Mouse (Mus musculus) hindbrain, embryonic 10.5 days (tissue): ENCODE measurements at regions not wholly inside any gene's neighbourhood (a gene's known extent, or its start where the extent isn't known, plus 50 kb on each side); places are given as distances from the start of the nearest gene placed in this dataset.

Experiments used
- DNase-seq: peaks from one replicate; pipeline ENCODE4 v3.0.0-alpha.2; 2017; ENCODE audit warnings: low spot score
- H3K27ac ChIP-seq: fragments of 300-500 bp; sonication (generic); 2 replicates; pipeline ENCODE4 v1.5.1; 2016; ENCODE audit warnings: mild to moderate bottlenecking, moderate library complexity
- H3K27me3 ChIP-seq: fragments of 300-500 bp; sonication (generic); 2 replicates; pipeline ENCODE4 v1.6.1; 2016; ENCODE audit warnings: mild to moderate bottlenecking; ENCODE audit not compliant: poor library complexity, insufficient read depth, severe bottlenecking
- H3K36me3 ChIP-seq: fragments of 300-500 bp; sonication (generic); 2 replicates; pipeline ENCODE4 v1.6.1; 2016; ENCODE audit warnings: mild to moderate bottlenecking, moderate library complexity
- H3K4me1 ChIP-seq: fragments of 300-500 bp; sonication (generic); replicated peaks from 2 replicates; pipeline ENCODE4 v1.6.1; 2016; ENCODE audit warnings: mild to moderate bottlenecking
- H3K4me3 ChIP-seq: fragments of 300-500 bp; sonication (generic); 2 replicates; pipeline ENCODE4 v1.5.1; 2016; ENCODE audit warnings: mild to moderate bottlenecking, moderate library complexity
- H3K9me3 ChIP-seq: fragments of 300-500 bp; sonication (generic); 2 replicates; pipeline ENCODE4 v1.6.1; 2016; ENCODE audit warnings: mild to moderate bottlenecking, moderate library complexity
- WGBS: fragments of 180-500 bp; shearing (Covaris S2); methylation state at CpG from one replicate; pipeline ENCODE4 v1.1.7; 2016; 5-methylcytosine and 5-hydroxymethylcytosine counted together

GRCm38 (mm10) chr2:166386817-166387216, 231.4 kb upstream of the Sulf2 start:
- DNase-seq, result no peak
- Histone ChIP-seq H3K27ac (0 out of 2 replicates have a peak overlapping the region, but pooled peaks have one; percentile 73), H3K4me3 (no peak overlapping the region), H3K36me3 (no peaks in the 10 kb centered on the region), H3K4me1 (peaks cover 96% of the 10 kb centered on the region), H3K9me3 (no peaks in the 10 kb centered on the region), H3K27me3 (0 out of 2 replicates have a peak, but pooled peaks cover 7% of the 10 kb centered on the region)
- WGBS, result 72% methylated on average over 5 of the region's 5 CpGs

- peak overlapping the region; percentile 73 for H3K27ac ChIP-seq
- H3K4me1 ChIP-seq, result peaks cover 81% of the 10 kb centered on the region
- no peaks in the 10 kb centered on the region for H3K9me3 ChIP-seq
- H3K4me3 ChIP-seq, result no peak overlapping the region
- H3K36me3 ChIP-seq, result no peaks in the 10 kb centered on the region
- DNase-seq, result no peak
- 42% methylated on average over 6 of the region's 6 CpGs for WGBS
- H3K27me3 ChIP-seq, result peaks cover 4% of the 10 kb centered on the region; the same call in 1 of the 2 replicates
Observed at GRCm38 (mm10) chr2:166384583-166384982, 229.1 kb upstream of the Sulf2 start.

- H3K9me3 ChIP-seq, result no peaks in the 10 kb centered on the region
- peaks cover 10% of the 10 kb centered on the region; the same call in 1 of the 2 replicates for H3K27me3 ChIP-seq
- WGBS, result 84% methylated on average over 5 of the region's 5 CpGs
- no peaks in the 10 kb centered on the region for H3K36me3 ChIP-seq
- peaks cover 78% of the 10 kb centered on the region for H3K4me1 ChIP-seq
- peak overlapping the region; percentile 73 for H3K27ac ChIP-seq
- H3K4me3 ChIP-seq, result no peak overlapping the region
- DNase-seq, result no peak
Observed at GRCm38 (mm10) chr2:166383356-166383755, 227.9 kb upstream of the Sulf2 start.

GRCm38 (mm10) chr2:166382180-166382579, 226.7 kb upstream of the Sulf2 start:
- H3K27me3 ChIP-seq, result peaks cover 10% of the 10 kb centered on the region; the same call in 1 of the 2 replicates
- 67% methylated on average over 7 of the region's 7 CpGs for WGBS
- no peaks in the 10 kb centered on the region for H3K9me3 ChIP-seq
- no peak overlapping the region for H3K4me3 ChIP-seq
- H3K27ac ChIP-seq, result peak overlapping the region; percentile 67; the same call in 1 of the 2 replicates
- no peaks in the 10 kb centered on the region for H3K36me3 ChIP-seq
- no peak for DNase-seq
- peaks cover 78% of the 10 kb centered on the region for H3K4me1 ChIP-seq

GRCm38 (mm10) chr2:166380854-166381253, 225.4 kb upstream of the Sulf2 start:
- peaks cover 15% of the 10 kb centered on the region; the same call in 1 of the 2 replicates for H3K27me3 ChIP-seq
- peak overlapping the region; percentile 26 for H3K27ac ChIP-seq
- H3K36me3 ChIP-seq, result no peaks in the 10 kb centered on the region
- no peaks in the 10 kb centered on the region for H3K9me3 ChIP-seq
- no peak for DNase-seq
- H3K4me3 ChIP-seq, result no peak overlapping the region
- peaks cover 72% of the 10 kb centered on the region for H3K4me1 ChIP-seq
- WGBS, result 89% methylated on average over 9 of the region's 9 CpGs

- H3K4me3 ChIP-seq, result no peak overlapping the region
- H3K27me3 ChIP-seq, result peaks cover 18% of the 10 kb centered on the region; the same call in 1 of the 2 replicates
- WGBS, result 62% methylated on average over 3 of the region's 3 CpGs
- peaks cover 47% of the 10 kb centered on the region for H3K4me1 ChIP-seq
- H3K9me3 ChIP-seq, result 0 out of 2 replicates have a peak, but pooled peaks cover 4% of the 10 kb centered on the region
- DNase-seq, result no peak
- H3K27ac ChIP-seq, result peak overlapping the region; percentile 56; the same call in 1 of the 2 replicates
- H3K36me3 ChIP-seq, result no peaks in the 10 kb centered on the region
Observed at GRCm38 (mm10) chr2:166378325-166378724, 222.9 kb upstream of the Sulf2 start.

- DNase-seq, result peak; percentile 47
- H3K4me1 ChIP-seq, result peaks cover 38% of the 10 kb centered on the region
- H3K27me3 ChIP-seq, result peaks cover 18% of the 10 kb centered on the region; the same call in 1 of the 2 replicates
- no peak overlapping the region for H3K4me3 ChIP-seq
- no peaks in the 10 kb centered on the region for H3K36me3 ChIP-seq
- WGBS, result 58% methylated on average over 3 of the region's 3 CpGs
- H3K27ac ChIP-seq, result peak overlapping the region; percentile 56
- H3K9me3 ChIP-seq, result 0 out of 2 replicates have a peak, but pooled peaks cover 4% of the 10 kb centered on the region
Observed at GRCm38 (mm10) chr2:166377329-166377728, 221.9 kb upstream of the Sulf2 start.

- WGBS, result 88% methylated on average over 12 of the region's 12 CpGs
Observed at GRCm38 (mm10) chr2:166375639-166376038, 220.2 kb upstream of the Sulf2 start.

GRCm38 (mm10) chr2:166370776-166371175, 215.3 kb upstream of the Sulf2 start:
- H3K36me3 ChIP-seq, result no peaks in the 10 kb centered on the region
- H3K4me1 ChIP-seq, result peaks cover 8% of the 10 kb centered on the region
- peaks cover 6% of the 10 kb centered on the region for H3K27me3 ChIP-seq
- no peak overlapping the region for H3K4me3 ChIP-seq
- no peak overlapping the region for H3K27ac ChIP-seq
- WGBS, result 86% methylated on average over 6 of the region's 6 CpGs
- DNase-seq, result no peak
- H3K9me3 ChIP-seq, result peaks cover 13% of the 10 kb centered on the region; the same call in 1 of the 2 replicates

More at GRCm38 (mm10) chr2:166375639-166376038, 220.2 kb upstream of the Sulf2 start:
- DNase-seq, result no peak
- Histone ChIP-seq H3K4me1 (peaks cover 29% of the 10 kb centered on the region), H3K36me3 (no peaks in the 10 kb centered on the region), H3K4me3 (no peak overlapping the region), H3K27me3 (peaks cover 18% of the 10 kb centered on the region; the same call in 1 of the 2 replicates), H3K27ac (no peak overlapping the region), H3K9me3 (0 out of 2 replicates have a peak, but pooled peaks cover 4% of the 10 kb centered on the region)

- Histone ChIP-seq H3K27ac (no peak overlapping the region), H3K4me1 (peaks cover 16% of the 10 kb centered on the region), H3K36me3 (no peaks in the 10 kb centered on the region), H3K9me3 (no peaks in the 10 kb centered on the region), H3K4me3 (no peak overlapping the region), H3K27me3 (peaks cover 40% of the 10 kb centered on the region)
- WGBS, result 85% methylated on average over 6 of the region's 6 CpGs
- no peak for DNase-seq
Observed at GRCm38 (mm10) chr2:166361645-166362044, 206.2 kb upstream of the Sulf2 start.

- H3K9me3 ChIP-seq, result no peaks in the 10 kb centered on the region
- 75% methylated on average over 3 of the region's 3 CpGs for WGBS
- peaks cover 24% of the 10 kb centered on the region for H3K4me1 ChIP-seq
- H3K4me3 ChIP-seq, result no peak overlapping the region
- H3K27ac ChIP-seq, result no peak overlapping the region
- H3K36me3 ChIP-seq, result no peaks in the 10 kb centered on the region
- peaks cover 46% of the 10 kb centered on the region for H3K27me3 ChIP-seq
- DNase-seq, result no peak
Observed at GRCm38 (mm10) chr2:166360786-166361185, 205.3 kb upstream of the Sulf2 start.

GRCm38 (mm10) chr2:166359995-166360394, 204.5 kb upstream of the Sulf2 start:
- Histone ChIP-seq H3K27ac (0 out of 2 replicates have a peak overlapping the region, but pooled peaks have one; percentile 29), H3K9me3 (no peaks in the 10 kb centered on the region), H3K27me3 (peaks cover 50% of the 10 kb centered on the region), H3K36me3 (no peaks in the 10 kb centered on the region), H3K4me3 (no peak overlapping the region), H3K4me1 (peaks cover 28% of the 10 kb centered on the region)
- DNase-seq, result no peak
- WGBS, result 69% methylated on average over 13 of the region's 13 CpGs

- peaks cover 56% of the 10 kb centered on the region for H3K27me3 ChIP-seq
- no peaks in the 10 kb centered on the region for H3K36me3 ChIP-seq
- H3K4me1 ChIP-seq, result peaks cover 47% of the 10 kb centered on the region
- H3K9me3 ChIP-seq, result no peaks in the 10 kb centered on the region
- 66% methylated on average over 7 of the region's 7 CpGs for WGBS
- no peak overlapping the region for H3K4me3 ChIP-seq
- no peak for DNase-seq
- H3K27ac ChIP-seq, result 0 out of 2 replicates have a peak overlapping the region, but pooled peaks have one; percentile 14
Observed at GRCm38 (mm10) chr2:166357824-166358223, 202.4 kb upstream of the Sulf2 start.
